Mouse (Mus musculus) mouse embryonic stem cell (cell line): ENCODE results near the gene Dcaf15.

Experiments
- in situ Hi-C, 2 experiments: fragments of 300-500 bp; cut with MboI; formaldehyde crosslinking; loops; 1 replicate in 1 of 2; 3 replicates in 1 of 2; pipeline ENCODE4 v1.14.3; 2019 to 2020; ENCODE audit warnings: low sequenced_read_pairs in 2 of 2, low pct_unique_long_range_greater_than_20kb in 1 of 2, mixed read lengths in 1 of 2; ENCODE audit not compliant: unreplicated experiment in 1 of 2

The Dcaf15 gene

DNA sequence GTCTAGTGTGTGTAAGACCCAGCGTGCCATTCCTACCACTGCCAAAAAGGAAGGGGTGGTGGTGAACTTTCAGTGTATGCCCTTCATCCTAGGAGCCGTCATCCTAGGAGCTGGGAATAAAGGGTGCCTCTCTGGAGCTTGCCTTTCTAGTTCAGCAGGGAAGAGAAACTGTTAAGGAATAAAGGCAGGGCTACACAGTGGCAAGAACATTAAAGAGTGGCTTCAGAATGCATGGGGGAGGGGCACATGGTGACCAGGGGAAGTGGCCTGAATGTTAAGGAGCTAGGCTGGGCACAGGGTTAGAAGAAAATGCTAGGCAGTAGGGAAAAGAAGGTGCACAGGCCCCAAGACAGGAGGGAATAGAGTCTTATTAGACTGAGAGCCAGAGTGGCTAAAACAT, 34.8 kb downstream of the Dcaf15 start:
- in situ Hi-C loops, result no loop called here

DNA sequence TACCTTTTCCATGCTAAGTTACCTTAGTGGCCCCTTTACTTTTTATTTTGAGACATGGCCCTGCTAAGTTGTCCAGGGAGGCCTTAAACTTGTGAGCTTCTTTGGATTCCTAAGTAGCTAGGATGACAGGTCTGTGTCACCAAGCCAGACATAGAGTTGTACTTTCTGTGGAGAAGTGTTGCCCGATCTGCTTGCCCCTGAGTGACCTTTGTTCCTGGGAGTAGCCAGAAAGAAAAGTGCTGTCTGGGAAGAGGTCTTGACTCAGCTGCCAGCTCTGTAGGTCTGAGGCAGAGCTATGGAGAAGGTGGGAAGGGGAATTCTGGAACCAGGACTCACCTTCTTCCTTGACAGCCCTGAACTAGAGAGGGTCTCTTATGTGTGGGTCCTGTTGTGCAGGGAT, 35.4 kb downstream of the Dcaf15 start:
- in situ Hi-C loops, result no loop called here

DNA sequence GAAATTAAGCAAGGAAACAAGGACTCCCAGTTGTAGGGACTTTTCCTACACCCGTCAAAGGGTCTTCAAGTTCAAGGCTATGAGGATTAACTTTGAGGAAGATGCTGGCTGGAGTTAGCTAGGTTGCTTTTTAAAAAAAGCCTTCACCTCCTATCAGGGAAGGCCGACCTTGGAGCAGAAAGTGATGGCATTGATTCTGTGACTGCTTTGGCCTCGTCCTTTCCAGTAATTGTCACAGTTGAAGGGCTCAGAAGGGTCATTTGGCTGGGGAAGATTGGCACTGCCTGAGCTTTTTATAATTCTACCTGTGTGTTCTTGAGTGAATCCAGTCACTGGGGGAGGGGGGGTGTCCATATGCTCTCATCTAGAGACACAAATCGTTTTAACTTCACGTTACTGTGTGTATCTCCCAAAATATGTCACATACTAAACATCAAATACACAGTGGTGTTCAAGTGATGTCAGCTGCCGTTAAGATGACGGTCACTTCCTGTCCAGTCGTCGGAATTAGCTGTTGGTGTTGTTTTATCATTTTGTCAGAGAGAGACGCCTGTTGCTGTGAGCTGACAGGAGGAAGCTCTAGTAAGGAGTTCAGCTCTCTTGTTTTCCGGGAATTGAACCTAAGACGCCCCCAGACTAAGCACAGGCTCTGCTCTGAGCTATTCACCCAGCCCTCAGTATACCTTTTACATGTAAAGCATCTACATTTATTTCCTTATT, 36.1 kb downstream of the Dcaf15 start:
- in situ Hi-C loops, result no loop called here

GRCm38 (mm10) chr8:84067911-84068310, 36.7 kb downstream of the Dcaf15 start:
- in situ Hi-C loops, result no loop called here

DNA sequence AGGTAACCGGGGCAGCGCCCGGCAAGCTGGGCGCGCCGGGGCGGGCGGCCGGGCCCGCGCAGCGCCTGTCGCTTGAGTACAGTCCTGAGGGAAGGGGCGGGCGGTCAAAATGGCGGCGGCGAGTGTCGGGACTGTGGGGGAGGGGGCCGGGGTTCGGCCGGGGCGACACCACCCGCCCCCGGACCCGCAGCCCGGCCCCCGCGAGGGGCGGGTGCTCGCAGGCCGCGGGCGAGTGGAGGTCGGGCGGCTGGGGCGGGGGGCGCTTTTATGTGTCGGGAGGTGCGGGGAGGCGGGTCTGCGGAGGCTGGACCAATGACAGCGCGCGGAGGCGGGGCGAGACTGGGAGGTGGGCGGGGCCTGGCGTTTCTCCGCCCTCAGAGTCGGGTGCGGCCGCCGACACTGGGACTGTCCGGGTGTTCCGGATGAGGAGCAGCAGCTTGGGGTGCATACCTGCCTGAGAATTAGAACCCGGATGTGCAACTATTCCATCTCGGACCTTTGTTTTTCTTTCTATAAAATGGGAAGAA, 37.5 kb downstream of the Dcaf15 start:
- in situ Hi-C loops, result no loop called here

DNA sequence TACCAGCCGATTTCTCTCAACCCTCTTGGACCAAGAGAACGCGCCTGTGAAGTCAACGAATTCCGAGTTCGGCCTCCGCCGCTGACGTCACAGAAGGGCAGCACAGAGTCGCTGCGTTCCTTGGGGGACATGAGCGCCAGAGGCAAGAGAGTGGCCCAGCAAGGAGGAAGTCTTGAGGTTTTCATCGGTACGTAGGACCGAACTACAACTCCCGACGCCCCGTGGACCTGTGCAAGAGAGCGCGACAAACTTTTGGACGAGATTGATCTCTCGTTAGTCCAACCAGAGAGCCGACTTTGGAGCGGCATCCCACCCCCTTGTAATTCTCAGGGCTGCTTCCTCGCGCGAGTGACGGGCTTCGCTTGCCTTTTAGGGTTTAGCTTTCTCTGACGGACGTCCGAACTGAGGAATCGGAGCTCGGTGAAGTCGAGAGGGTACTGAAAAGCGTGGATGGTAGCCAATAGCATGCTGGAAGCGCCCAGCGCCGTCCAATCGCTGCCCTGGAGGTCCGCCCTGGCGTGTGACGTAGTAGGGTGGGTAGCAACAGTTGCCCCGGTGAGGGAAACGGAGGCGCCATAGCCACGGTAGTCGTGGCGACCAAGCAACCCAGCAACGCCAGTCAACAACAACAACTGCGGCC, 38.2 kb downstream of the Dcaf15 start, which contains the start of gene Rfx1:
Rfx1 (plus strand) TSS at position 544 of the 640 bp plus-strand sequence.
- in situ Hi-C loops, result no loop called here

GRCm38 (mm10) chr8:84065457-84066072, 39.0 kb downstream of the Dcaf15 start:
- in situ Hi-C loops, result no loop called here

- in situ Hi-C loops, result no loop called here
These were observed 39.5 kb downstream of the Dcaf15 start, which contains the start of gene Gm10643 for GRCm38 (mm10) chr8:84065037-84065436. TSS of gene Gm10643 (minus strand) at chr8:84065137.

- in situ Hi-C loops, result no loop called here
These were observed 40.5 kb downstream of the Dcaf15 start for GRCm38 (mm10) chr8:84063861-84064610.

- in situ Hi-C loops, result no loop called here
These were observed 44.3 kb downstream of the Dcaf15 start for GRCm38 (mm10) chr8:84060245-84060644.

DNA sequence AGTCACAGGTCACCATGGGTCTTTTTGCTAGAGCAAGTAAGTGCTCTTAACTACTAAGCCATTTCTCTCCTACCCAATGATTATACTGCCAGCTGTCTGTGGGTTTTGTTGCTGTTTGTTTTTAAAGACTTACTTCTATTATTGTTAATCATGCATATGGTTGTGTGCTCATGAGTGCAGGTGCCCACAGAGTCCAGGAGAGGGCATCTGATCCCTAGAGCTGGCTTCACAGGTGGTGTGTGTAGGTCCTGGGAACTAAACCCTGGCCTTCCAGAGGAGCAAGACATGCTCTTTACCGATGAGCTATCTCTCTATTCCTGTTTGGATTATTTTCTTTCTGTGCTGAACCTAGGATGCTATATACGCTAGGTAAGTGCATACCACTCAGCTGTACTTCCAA, 45.3 kb downstream of the Dcaf15 start:
- in situ Hi-C loops, result no loop called here

DNA sequence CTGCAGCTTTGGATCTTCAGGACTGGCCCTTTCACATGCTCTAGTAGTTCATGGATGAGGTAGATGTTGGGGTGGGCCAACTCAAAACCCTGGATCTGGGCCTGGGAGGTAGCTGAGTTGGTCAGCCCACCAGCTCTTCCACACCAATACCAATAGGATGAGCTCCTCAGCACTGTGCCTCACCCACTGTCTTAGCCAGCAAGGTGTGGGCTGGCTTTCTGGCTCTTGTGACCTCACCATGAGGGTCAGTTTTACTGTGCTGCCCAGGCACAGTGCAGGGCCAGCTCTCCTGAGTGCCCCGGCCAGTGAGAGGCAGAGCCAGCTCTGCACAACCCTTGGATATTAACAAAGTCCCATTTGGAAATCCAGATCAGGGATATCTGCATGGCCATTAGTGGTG, 46.7 kb downstream of the Dcaf15 start:
- in situ Hi-C loops, result no loop called here

- in situ Hi-C loops, result no loop called here
These were observed 51.3 kb downstream of the Dcaf15 start for GRCm38 (mm10) chr8:84053229-84053628.

GRCm38 (mm10) chr8:84052746-84053145, 51.8 kb downstream of the Dcaf15 start:
- in situ Hi-C loops, result no loop called here

DNA sequence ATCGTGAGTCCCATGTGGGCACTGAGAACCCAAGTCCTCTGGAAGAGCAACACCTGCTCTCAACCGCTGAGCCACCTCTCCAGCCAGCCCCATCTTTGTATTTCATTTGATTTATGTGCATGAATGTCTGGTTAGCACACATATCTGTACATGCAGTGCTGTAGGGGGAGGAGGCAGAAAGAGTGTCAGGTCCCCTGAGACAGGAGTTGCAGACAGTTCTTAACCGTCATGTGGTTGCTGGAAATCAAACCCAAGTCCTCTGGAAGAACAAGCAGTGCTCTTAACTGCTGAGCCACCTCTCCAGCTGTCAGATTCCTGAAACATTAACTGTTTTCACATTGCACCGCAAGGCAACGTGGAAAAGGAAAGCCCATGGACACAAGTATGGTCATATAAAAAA, 56.4 kb downstream of the Dcaf15 start:
- in situ Hi-C loops, result no loop called here
